Mouse (Mus musculus) myocyte (in vitro differentiated cells): ENCODE results near the gene Cyb5r4.

Experiments used
- MAX ChIP-seq: IDR thresholded peaks from one replicate; pipeline ENCODE4 v1.6.1; 2011; ENCODE audit warnings: low read depth, mild to moderate bottlenecking, control low read depth
- POLR2A ChIP-seq: IDR thresholded peaks from one replicate; pipeline ENCODE4 v1.6.1; 2011; ENCODE audit warnings: low read depth, mild to moderate bottlenecking, control low read depth, moderate library complexity; ENCODE audit not compliant: insufficient read length

DNA sequence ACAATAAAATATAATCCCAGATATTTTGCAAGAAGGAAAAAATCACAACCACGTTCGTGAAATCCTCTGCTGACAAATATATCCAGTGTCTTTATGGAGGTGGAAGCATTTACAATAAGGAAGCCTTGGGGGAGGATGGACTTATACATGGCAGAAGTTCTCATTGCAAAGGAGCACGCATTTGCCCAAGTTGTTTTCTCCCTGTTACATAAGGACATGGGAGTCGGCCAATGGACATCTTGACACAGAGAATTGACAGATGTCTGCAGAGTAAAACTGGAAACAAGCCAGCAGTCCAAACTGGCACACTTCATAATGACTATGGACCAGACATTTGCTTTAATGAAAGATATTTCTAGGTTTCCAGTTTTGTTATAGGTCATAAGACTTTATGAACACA, 44.9 kb upstream of the Cyb5r4 start:
- no peak for TF ChIP-seq POLR2A
- no peak for TF ChIP-seq MAX
